Mouse (Mus musculus): ENCODE results near the gene Enpp5. TPM values are rescaled to one million over a fixed set of nuclear protein-coding genes. Genes with fewer than 3 reads are reported as not detected.

Gene Enpp5
- 0.60 and 1.00 TPM in 2 replicates for polyA plus RNA-seq (2012)

GRCm38 (mm10) chr17:44078631-44079350 is at the start of gene Enpp5:
TSS of gene Enpp5 (plus strand) at chr17:44078813.

GRCm38 (mm10) chr17:44105287-44106138 is 26.9 kb downstream of the Enpp5 start, which contains the start of gene Enpp4:
TSS of gene Enpp4 (minus strand) at chr17:44105809.

Other genes with a start within 250 kb of the Enpp5 start
- gene Enpp4, start 27.0 kb downstream of the Enpp5 start, polyA plus RNA-seq (2012): 0.90 and 0.97 TPM in 2 replicates
- gene Clic5, start 109.8 kb downstream of the Enpp5 start, polyA plus RNA-seq (2012): 0.19 and 0.26 TPM in 2 replicates

All from megakaryocyte-erythroid progenitor cell, adult 5 weeks (primary cell).